Mouse (Mus musculus): Measurements from ENCODE around the gene Gm49369. TPM values are rescaled to one million over a fixed set of nuclear protein-coding genes. Genes with fewer than 3 reads are reported as not detected.

The Gm49369 gene
- polyA plus RNA-seq, 2 experiments from 2014 or later, result not detected

GRCm38 (mm10) chr7:142394261-142395190 lies 12.1 kb upstream of the Gm49369 start:
- peak; percentile 37 for ATAC-seq

- ATAC-seq, result no peak
Measured at GRCm38 (mm10) chr7:142393191-142393590, 10.7 kb upstream of the Gm49369 start.

- ATAC-seq, result no peak
Measured at GRCm38 (mm10) chr7:142391609-142392008, 9.1 kb upstream of the Gm49369 start.

- ATAC-seq, result no peak
Measured at GRCm38 (mm10) chr7:142391108-142391507, 8.6 kb upstream of the Gm49369 start.

GRCm38 (mm10) chr7:142389961-142390650 lies 7.6 kb upstream of the Gm49369 start:
- no peak for ATAC-seq

- no peak for ATAC-seq
Measured at GRCm38 (mm10) chr7:142388740-142389139, 6.3 kb upstream of the Gm49369 start.

GRCm38 (mm10) chr7:142388198-142388597 lies 5.7 kb upstream of the Gm49369 start:
- ATAC-seq, result no peak

GRCm38 (mm10) chr7:142387419-142388148 lies 5.1 kb upstream of the Gm49369 start, which contains the start of gene Ctsd:
Ctsd (minus strand) TSS chr7:142388038.
- peak; percentile 88 for ATAC-seq

- ATAC-seq, result no peak
Measured at GRCm38 (mm10) chr7:142386621-142387201, 4.2 kb upstream of the Gm49369 start.

- no peak for ATAC-seq
Measured at GRCm38 (mm10) chr7:142385742-142386403, 3.4 kb upstream of the Gm49369 start.

GRCm38 (mm10) chr7:142384306-142384705 lies 1.8 kb upstream of the Gm49369 start:
- ATAC-seq, result no peak

- peak; percentile 95 for ATAC-seq
Measured at GRCm38 (mm10) chr7:142381175-142381574, 1.3 kb downstream of the Gm49369 start.

- ATAC-seq, result no peak
Measured at GRCm38 (mm10) chr7:142379186-142379585, 3.3 kb downstream of the Gm49369 start.

GRCm38 (mm10) chr7:142377233-142377925 lies 5.1 kb downstream of the Gm49369 start:
- ATAC-seq, result no peak

GRCm38 (mm10) chr7:142376096-142376495 lies 6.4 kb downstream of the Gm49369 start:
- ATAC-seq, result no peak

- ATAC-seq, result no peak
Measured at GRCm38 (mm10) chr7:142375261-142375724, 7.2 kb downstream of the Gm49369 start.

- ATAC-seq, result no peak
Measured at GRCm38 (mm10) chr7:142374413-142375015, 8.0 kb downstream of the Gm49369 start.

GRCm38 (mm10) chr7:142373641-142374412 lies 8.6 kb downstream of the Gm49369 start, which contains the start of gene Ifitm10:
Ifitm10 (minus strand) TSS chr7:142373753.
- ATAC-seq, result no peak

GRCm38 (mm10) chr7:142373039-142373438 lies 9.4 kb downstream of the Gm49369 start:
- ATAC-seq, result no peak

Data from CD4-positive, CD25-positive, alpha-beta regulatory T cell, adult 4 months (primary cell).